Mouse (Mus musculus) CH12.LX (cell line): ENCODE data around the gene Ppp2r2d.

Experiments
- CHD2 ChIP-seq: IDR thresholded peaks from 2 replicates; pipeline ENCODE4 v1.6.1; 2011; ENCODE audit warnings: low read length, improper control_type of control experiment
- CTCF ChIP-seq, 2 experiments: IDR thresholded peaks in 1 of 2; conservative IDR thresholded peaks in 1 of 2; 2 replicates each; pipeline ENCODE4 v1.5.1; 2011 to 2012; ENCODE audit warnings: low read depth in 2 of 2, low read length in 2 of 2, improper control_type of control experiment in 1 of 2, inconsistent platforms in 1 of 2, mild to moderate bottlenecking in 1 of 2, moderate library complexity in 1 of 2
- E2F4 ChIP-seq: IDR thresholded peaks from 2 replicates; pipeline ENCODE4 v1.6.1; 2011; ENCODE audit warnings: low read depth, low read length, improper control_type of control experiment; ENCODE audit not compliant: insufficient replicate concordance
- ELF1 ChIP-seq: IDR thresholded peaks from 2 replicates; pipeline ENCODE4 v1.6.1; 2014; ENCODE audit warnings: low read depth, mild to moderate bottlenecking, inconsistent platforms, low read length, improper control_type of control experiment
- EP300 ChIP-seq: IDR thresholded peaks from 2 replicates; pipeline ENCODE4 v1.6.1; 2011; ENCODE audit warnings: low read length, improper control_type of control experiment
- GABPA ChIP-seq: IDR thresholded peaks from 2 replicates; pipeline ENCODE4 v1.6.1; 2012; ENCODE audit warnings: low read depth, low read length, improper control_type of control experiment, inconsistent platforms; ENCODE audit not compliant: insufficient replicate concordance
- JUN ChIP-seq: IDR thresholded peaks from 2 replicates; pipeline ENCODE4 v1.6.1; 2011; ENCODE audit warnings: low read depth, mild to moderate bottlenecking, low read length, improper control_type of control experiment, moderate library complexity; ENCODE audit not compliant: insufficient read depth
- MAFK ChIP-seq: IDR thresholded peaks from 2 replicates; pipeline ENCODE4 v1.6.1; 2011; ENCODE audit warnings: low read length, improper control_type of control experiment; ENCODE audit not compliant: insufficient replicate concordance
- MYC ChIP-seq: IDR thresholded peaks from 2 replicates; pipeline ENCODE4 v1.6.1; 2011; ENCODE audit warnings: low read depth, mild to moderate bottlenecking, improper control_type of control experiment, low read length
- POLR2A ChIP-seq: IDR thresholded peaks from 2 replicates; pipeline ENCODE4 v1.6.1; 2011; ENCODE audit warnings: low read depth, mild to moderate bottlenecking, improper control_type of control experiment, low read length
- RAD21 ChIP-seq: IDR thresholded peaks from 2 replicates; pipeline ENCODE4 v1.6.1; 2011; ENCODE audit warnings: low read depth, mild to moderate bottlenecking, low read length, improper control_type of control experiment, moderate library complexity
- RCOR1 ChIP-seq: conservative IDR thresholded peaks from 2 replicates; pipeline ENCODE4 v1.6.1; 2012; ENCODE audit warnings: low read depth, mild to moderate bottlenecking, inconsistent platforms, low read length, improper control_type of control experiment
- TBP ChIP-seq: conservative IDR thresholded peaks from 2 replicates; pipeline ENCODE4 v1.6.1; 2011; ENCODE audit warnings: low read depth, low read length, improper control_type of control experiment
- ZMIZ1 ChIP-seq: IDR thresholded peaks from 2 replicates; pipeline ENCODE4 v1.6.1; 2012; ENCODE audit warnings: low read depth, mild to moderate bottlenecking, inconsistent platforms, low read length, improper control_type of control experiment

- no peak for TF ChIP-seq POLR2A
- TF ChIP-seq E2F4: no peak
- no peak for TF ChIP-seq GABPA
- no peak for TF ChIP-seq ELF1
- TF ChIP-seq EP300: no peak
- no peak for TF ChIP-seq JUN
- no peak for TF ChIP-seq RCOR1
- TF ChIP-seq MYC: no peak
- TF ChIP-seq CTCF (conservative IDR thresholded peaks at IDR 0.05 in 1 of 2, IDR thresholded peaks at IDR 0.05 in 1 of 2; ENCODE audit: low read depth in 2 of 2, low read length in 2 of 2): no peak
- no peak for TF ChIP-seq MAFK
- TF ChIP-seq RAD21: no peak
- no peak for TF ChIP-seq CHD2
- TF ChIP-seq ZMIZ1: no peak
- no peak for TF ChIP-seq TBP
Observed at GRCm38 (mm10) chr7:138848028-138848920, 2.4 kb downstream of the Ppp2r2d start.
